Mouse (Mus musculus): ENCODE data around the gene Heatr5b. TPM values are rescaled to one million over a fixed set of nuclear protein-coding genes. Genes with fewer than 3 reads are reported as not detected.
"Not testable (repeated sequence)": the region's sequence is repeated elsewhere in the genome, so short reads cannot be mapped to it uniquely, and the experiment has no call there.

Heatr5b gene
- polyA plus RNA-seq, 1 experiment from 2014 or later = 23.1 TPM

DNA sequence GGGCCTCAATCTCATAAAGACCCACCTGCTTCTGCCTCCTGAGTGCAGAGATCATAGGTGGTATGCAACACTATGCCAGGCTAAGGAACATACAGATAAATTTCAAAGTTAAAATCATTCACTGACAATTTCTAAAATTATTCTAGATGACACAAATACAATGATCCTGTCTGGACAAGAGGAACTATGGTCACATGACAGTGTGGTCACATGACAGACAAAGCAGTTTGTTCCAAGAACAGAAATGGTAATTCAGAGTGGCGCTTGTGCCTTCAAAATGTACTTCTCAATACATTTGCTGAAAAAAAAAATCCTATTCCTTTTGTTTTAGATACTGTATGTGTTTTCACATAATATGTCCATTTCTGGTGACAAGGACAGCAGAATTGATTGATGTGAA lies 37.9 kb downstream of the Heatr5b start:
- no peaks in the 10 kb centered on the region for H3K4me1 ChIP-seq
- WGBS = 95% methylated on average over 1 of the region's 1 CpGs
- no peaks in the 10 kb centered on the region for H3K9me3 ChIP-seq
- H3K4me3 ChIP-seq = no peak overlapping the region
- H3K27ac ChIP-seq (replicated peaks) = no peak overlapping the region
- H3K9ac ChIP-seq (replicated peaks) = no peak overlapping the region
- H3K36me3 ChIP-seq = peaks cover 70% of the 10 kb centered on the region
- ATAC-seq (replicated peaks) = no peak
- no peak overlapping the region for H3K4me2 ChIP-seq (replicated peaks)
- H3K27me3 ChIP-seq = no peaks in the 10 kb centered on the region

DNA sequence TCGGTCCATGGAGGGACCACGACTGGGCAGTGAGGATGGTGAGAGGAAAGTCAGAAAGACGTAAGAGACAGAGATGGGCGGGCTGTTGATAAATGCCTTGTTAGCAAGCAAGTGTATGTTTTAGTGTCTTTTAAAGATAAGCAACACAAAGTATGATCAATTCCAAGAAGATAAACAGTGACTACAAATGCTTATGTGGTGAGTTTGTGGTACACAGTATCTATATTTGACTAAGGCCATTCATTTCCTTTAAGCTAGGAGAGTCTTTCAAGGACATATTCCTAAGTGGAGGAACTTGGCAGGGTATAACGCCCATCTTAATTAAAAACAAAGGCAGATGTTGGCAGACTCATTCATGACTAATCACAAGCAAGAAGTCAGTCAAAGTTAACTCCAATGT lies 40.8 kb downstream of the Heatr5b start:
- H3K4me1 ChIP-seq = no peaks in the 10 kb centered on the region
- no peak overlapping the region for H3K27ac ChIP-seq (replicated peaks)
- WGBS = 91% methylated on average over 5 of the region's 5 CpGs
- peaks cover 64% of the 10 kb centered on the region for H3K36me3 ChIP-seq
- H3K9me3 ChIP-seq = no peaks in the 10 kb centered on the region
- H3K4me3 ChIP-seq = no peak overlapping the region
- no peak for ATAC-seq (replicated peaks)
- H3K9ac ChIP-seq (replicated peaks) = no peak overlapping the region
- no peak overlapping the region for H3K4me2 ChIP-seq (replicated peaks)
- no peaks in the 10 kb centered on the region for H3K27me3 ChIP-seq

DNA sequence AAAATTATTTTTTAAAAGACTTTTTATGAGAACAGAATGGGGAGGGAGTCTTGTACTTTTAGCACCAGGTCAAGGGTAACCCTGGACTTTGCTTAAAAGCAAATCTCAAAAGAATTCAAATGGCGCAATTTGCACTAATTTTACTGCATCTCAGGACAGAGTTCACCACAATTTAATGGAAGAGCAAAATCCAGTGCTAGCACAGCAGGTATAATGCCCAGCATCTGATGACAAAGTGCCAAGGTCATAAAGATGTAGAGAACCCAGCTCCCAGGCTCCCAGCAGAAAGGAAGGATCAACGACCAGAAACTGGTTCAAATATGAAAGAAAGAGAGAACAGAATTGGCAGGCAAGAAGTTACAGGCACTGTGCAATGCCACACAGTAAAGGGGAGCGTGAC lies 43.0 kb downstream of the Heatr5b start:
- no peak for ATAC-seq (replicated peaks)
- no peaks in the 10 kb centered on the region for H3K9me3 ChIP-seq
- H3K9ac ChIP-seq (replicated peaks) = no peak overlapping the region
- H3K36me3 ChIP-seq = peaks cover 55% of the 10 kb centered on the region
- no peak overlapping the region for H3K4me3 ChIP-seq
- H3K27ac ChIP-seq (replicated peaks) = no peak overlapping the region
- H3K27me3 ChIP-seq = no peaks in the 10 kb centered on the region
- H3K4me2 ChIP-seq (replicated peaks) = no peak overlapping the region
- no peaks in the 10 kb centered on the region for H3K4me1 ChIP-seq
- WGBS = 83% methylated on average over 3 of the region's 3 CpGs

DNA sequence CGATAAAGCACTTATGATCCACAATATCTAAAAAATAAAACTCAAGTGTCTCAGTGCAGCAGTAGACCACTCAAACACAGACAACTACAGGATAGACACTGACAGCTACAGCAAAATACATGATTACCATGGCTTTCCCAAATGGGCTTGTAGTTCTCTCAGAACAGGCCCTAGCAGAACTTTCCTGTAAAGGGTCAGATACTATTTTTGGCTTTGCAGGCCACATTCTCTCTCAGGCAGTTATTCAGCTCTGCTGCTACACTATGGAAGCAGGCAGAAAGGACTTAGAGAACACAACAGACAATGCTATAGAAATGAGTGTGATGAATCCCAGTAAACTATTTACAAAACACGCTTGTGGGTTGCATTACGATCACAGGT lies 43.5 kb downstream of the Heatr5b start:
- Histone ChIP-seq H3K9me3 (no peaks in the 10 kb centered on the region), H3K9ac (replicated peaks) (no peak overlapping the region), H3K36me3 (peaks cover 52% of the 10 kb centered on the region), H3K4me3 (no peak overlapping the region), H3K27ac (replicated peaks) (no peak overlapping the region), H3K4me2 (replicated peaks) (no peak overlapping the region), H3K4me1 (no peaks in the 10 kb centered on the region), H3K27me3 (no peaks in the 10 kb centered on the region)
- 90% methylated on average over 3 of the region's 3 CpGs for WGBS
- no peak for ATAC-seq (replicated peaks)

DNA sequence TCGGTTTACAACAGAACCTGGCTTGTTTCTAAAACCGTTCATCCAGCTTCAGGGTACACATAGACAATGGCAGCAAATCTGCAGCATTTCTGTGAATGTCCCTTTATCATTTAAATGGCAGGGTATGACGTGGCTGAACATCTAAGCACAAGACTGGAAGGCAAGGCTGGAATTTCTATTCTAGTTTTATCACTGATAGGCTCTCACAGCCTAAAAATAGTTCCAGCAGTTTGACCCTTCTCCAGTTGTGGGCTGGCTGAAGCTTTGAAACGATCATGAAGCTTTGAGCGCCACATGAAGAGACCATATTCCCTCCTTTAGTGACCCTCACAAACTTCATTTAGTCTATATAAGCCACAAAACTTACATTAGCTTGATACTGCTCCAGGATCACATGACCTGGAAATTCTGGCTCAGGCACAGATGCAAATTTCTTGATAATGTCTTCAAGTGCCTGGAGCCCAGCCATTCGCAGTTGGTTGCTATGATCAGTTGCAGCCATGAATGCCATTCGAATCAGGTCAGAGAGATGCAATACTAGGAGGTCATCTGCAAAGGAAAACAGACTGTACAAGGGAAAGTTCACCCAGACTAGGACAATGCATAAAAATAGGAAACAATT lies 44.0 kb downstream of the Heatr5b start:
- no peaks in the 10 kb centered on the region for H3K9me3 ChIP-seq
- H3K9ac ChIP-seq (replicated peaks) = no peak overlapping the region
- WGBS = 71% methylated on average over 7 of the region's 7 CpGs
- peaks cover 48% of the 10 kb centered on the region for H3K36me3 ChIP-seq
- H3K4me1 ChIP-seq = no peaks in the 10 kb centered on the region
- no peak overlapping the region for H3K27ac ChIP-seq (replicated peaks)
- H3K27me3 ChIP-seq = no peaks in the 10 kb centered on the region
- H3K4me3 ChIP-seq = no peak overlapping the region
- ATAC-seq (replicated peaks) = no peak
- no peak overlapping the region for H3K4me2 ChIP-seq (replicated peaks)

DNA sequence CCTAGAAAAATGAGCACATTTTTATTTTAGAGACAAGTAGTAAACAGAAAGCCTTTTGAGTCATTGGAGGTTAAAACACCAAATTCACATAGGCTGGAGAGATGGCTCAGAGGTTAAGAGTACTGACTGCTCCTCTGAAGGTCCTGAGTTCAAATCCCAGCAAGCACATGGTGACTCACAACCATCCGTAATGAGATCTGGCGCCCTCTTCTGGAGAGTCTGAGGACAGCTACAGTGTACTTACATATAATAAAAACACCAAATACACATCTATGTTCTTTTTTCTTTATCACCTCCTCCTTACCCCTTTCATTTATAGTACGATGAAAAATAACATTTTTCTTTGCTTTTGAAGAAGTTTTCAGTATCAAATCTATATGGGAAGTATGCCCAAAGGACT lies 46.9 kb downstream of the Heatr5b start:
- H3K4me2 ChIP-seq (replicated peaks); H3K4me1 ChIP-seq: not testable (repeated sequence)
- 77% methylated on average over 3 of the region's 3 CpGs for WGBS

DNA sequence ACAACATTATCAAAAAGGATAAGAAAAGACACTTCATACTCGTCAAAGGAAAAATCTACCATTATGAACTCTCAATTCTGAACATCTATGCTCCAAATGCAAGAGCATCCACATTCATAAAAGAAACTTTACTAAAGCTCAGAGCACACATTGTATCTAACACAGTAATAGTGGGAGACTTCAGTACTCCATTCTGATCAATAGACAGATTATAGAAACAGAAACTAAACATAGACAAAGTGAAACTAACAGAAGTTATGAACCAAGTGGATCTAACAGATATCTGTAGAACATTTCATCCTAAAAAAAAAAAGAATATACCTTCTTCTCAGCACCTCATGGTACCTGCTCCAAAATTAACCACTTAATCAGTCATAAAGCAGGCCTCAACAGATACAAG lies 56.4 kb downstream of the Heatr5b start:
- H3K36me3 ChIP-seq = peaks cover 27% of the 10 kb centered on the region
- no peak for ATAC-seq (replicated peaks)

More for the DNA sequence above, 46.9 kb downstream of the Heatr5b start:
- not testable (repeated sequence) for H3K27ac ChIP-seq (replicated peaks); H3K9me3 ChIP-seq; H3K4me3 ChIP-seq; H3K9ac ChIP-seq (replicated peaks); H3K27me3 ChIP-seq; ATAC-seq (replicated peaks)
- H3K36me3 ChIP-seq = peaks cover 35% of the 10 kb centered on the region

DNA sequence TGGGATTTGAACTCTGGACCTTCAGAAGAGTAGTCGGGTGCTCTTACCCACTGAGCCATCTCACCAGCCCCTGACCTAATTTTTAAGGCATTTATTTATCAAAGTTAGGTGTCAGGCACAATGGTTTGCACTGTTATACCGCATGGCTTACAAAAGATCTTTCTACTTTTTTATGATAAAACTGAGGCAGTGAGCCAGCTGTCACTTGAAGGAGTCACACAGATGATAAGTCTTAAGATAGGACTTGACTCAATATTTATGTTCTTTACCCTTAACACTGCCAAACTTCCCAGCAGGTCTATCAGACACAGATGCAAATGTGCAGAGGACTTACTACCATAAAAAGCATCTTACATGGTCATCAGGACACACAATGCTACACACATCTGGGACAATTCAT lies 62.8 kb downstream of the Heatr5b start:
- no peaks in the 10 kb centered on the region for H3K4me1 ChIP-seq
- no peak overlapping the region for H3K27ac ChIP-seq (replicated peaks)
- no peak overlapping the region for H3K9ac ChIP-seq (replicated peaks)
- no peaks in the 10 kb centered on the region for H3K9me3 ChIP-seq
- H3K36me3 ChIP-seq = peaks cover 47% of the 10 kb centered on the region
- H3K4me3 ChIP-seq = no peak overlapping the region
- WGBS = 94% methylated on average over 2 of the region's 2 CpGs
- no peak overlapping the region for H3K4me2 ChIP-seq (replicated peaks)
- ATAC-seq (replicated peaks) = no peak
- H3K27me3 ChIP-seq = no peaks in the 10 kb centered on the region

More for the DNA sequence above, 56.4 kb downstream of the Heatr5b start:
- Histone ChIP-seq H3K27ac (replicated peaks) (no peak overlapping the region), H3K4me2 (replicated peaks) (no peak overlapping the region), H3K4me1 (no peaks in the 10 kb centered on the region), H3K9me3 (no peaks in the 10 kb centered on the region), H3K27me3 (no peaks in the 10 kb centered on the region), H3K4me3 (no peak overlapping the region), H3K9ac (replicated peaks) (no peak overlapping the region)
- WGBS = 98% methylated on average over 1 of the region's 1 CpGs

DNA sequence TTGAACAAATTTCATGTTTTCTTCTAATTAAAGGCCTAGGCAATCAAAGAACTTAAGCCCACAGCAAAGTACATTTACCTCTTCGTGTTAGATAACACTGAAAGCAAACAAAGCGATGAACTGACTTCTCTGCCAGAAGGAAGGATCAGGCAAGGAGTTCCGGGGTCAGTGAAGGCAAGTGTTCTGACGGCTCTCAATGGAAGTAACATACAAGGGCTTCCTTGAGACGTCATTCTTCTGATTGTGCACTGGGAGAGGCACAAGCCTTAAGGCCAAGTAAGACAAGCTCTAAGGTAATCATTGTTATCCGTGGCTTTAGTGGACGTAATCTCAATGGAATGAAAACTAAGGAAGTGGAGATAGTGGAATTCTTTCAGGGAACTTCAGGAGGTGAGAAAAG lies 64.2 kb downstream of the Heatr5b start:
- no peak for ATAC-seq (replicated peaks)
- 82% methylated on average over 7 of the region's 7 CpGs for WGBS
- Histone ChIP-seq H3K27me3 (no peaks in the 10 kb centered on the region), H3K9ac (replicated peaks) (no peak overlapping the region), H3K27ac (replicated peaks) (no peak overlapping the region), H3K4me2 (replicated peaks) (no peak overlapping the region), H3K4me1 (no peaks in the 10 kb centered on the region), H3K4me3 (no peak overlapping the region), H3K36me3 (peaks cover 52% of the 10 kb centered on the region), H3K9me3 (no peaks in the 10 kb centered on the region)

DNA sequence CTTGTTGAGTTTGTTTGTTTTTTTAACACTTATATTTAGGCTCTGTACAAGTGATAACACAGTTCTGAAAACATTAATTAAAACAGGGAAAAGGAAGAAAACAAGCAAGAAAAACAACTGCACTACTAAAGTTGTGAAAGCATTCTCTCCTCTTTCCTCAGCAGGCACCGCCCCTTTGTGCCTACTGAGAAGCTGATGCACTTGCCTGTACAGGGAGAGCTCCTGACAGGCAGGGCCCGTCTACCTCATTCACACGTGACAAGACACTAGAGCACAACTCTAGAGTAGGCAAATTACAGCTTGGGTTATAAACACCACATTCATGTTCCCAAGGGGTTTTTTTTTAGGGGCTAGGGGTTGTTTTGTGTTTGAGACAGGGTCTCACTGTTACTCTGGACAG lies 65.8 kb downstream of the Heatr5b start:
- ATAC-seq (replicated peaks) = no peak
- Histone ChIP-seq H3K36me3 (peaks cover 67% of the 10 kb centered on the region), H3K4me2 (replicated peaks) (no peak overlapping the region), H3K4me3 (no peak overlapping the region), H3K9me3 (no peaks in the 10 kb centered on the region), H3K27ac (replicated peaks) (no peak overlapping the region), H3K27me3 (no peaks in the 10 kb centered on the region), H3K4me1 (no peaks in the 10 kb centered on the region), H3K9ac (replicated peaks) (no peak overlapping the region)
- 85% methylated on average over 3 of the region's 3 CpGs for WGBS

DNA sequence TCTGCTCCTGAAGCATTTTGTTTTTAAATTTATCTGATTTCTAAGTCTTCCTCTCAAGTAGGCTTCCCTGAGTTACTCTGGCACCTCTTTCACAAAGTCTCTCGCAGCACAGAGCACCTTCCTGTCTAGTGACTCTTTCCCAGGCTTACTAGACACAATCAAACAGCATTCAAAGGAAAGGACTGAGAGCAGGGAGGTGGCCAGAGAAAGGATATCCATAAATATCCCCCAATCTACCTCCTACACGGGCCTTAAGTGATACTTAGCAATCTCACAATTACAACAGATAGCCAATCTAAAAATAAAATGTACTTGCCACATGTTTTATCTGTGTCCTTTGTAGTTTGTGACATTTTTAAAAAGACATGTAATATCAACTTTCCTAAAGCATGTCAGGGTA lies 66.2 kb downstream of the Heatr5b start:
- no peak overlapping the region for H3K27ac ChIP-seq (replicated peaks)
- H3K4me3 ChIP-seq = no peak overlapping the region
- no peak for ATAC-seq (replicated peaks)
- no peaks in the 10 kb centered on the region for H3K9me3 ChIP-seq
- 80% methylated on average over 2 of the region's 2 CpGs for WGBS
- no peak overlapping the region for H3K4me2 ChIP-seq (replicated peaks)
- no peak overlapping the region for H3K9ac ChIP-seq (replicated peaks)
- peaks cover 71% of the 10 kb centered on the region for H3K36me3 ChIP-seq
- H3K27me3 ChIP-seq = no peaks in the 10 kb centered on the region
- H3K4me1 ChIP-seq = no peaks in the 10 kb centered on the region

DNA sequence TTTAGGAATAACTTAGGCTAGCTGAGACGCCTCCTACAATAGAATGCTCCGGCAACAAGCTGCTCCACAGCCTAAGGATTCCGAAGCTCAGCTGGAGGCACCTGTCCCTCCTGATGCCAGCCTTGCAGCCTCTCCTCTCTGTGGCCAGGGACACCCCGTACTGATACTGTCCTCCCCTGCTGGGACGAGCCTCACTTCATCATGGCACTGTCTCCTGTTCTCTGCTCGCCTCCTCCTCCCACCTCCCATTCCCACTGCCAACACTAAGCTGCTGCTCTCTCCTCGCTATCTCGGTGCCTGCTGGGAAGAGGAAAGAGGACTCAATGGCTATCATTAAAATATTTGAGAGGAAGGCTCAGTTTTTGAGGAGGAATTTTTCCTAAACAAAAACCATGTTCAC lies 67.6 kb downstream of the Heatr5b start:
- 77% methylated on average over 8 of the region's 8 CpGs for WGBS
- H3K9me3 ChIP-seq = no peaks in the 10 kb centered on the region
- no peak overlapping the region for H3K9ac ChIP-seq (replicated peaks)
- H3K27ac ChIP-seq (replicated peaks) = no peak overlapping the region
- ATAC-seq (replicated peaks) = no peak
- H3K4me2 ChIP-seq (replicated peaks) = no peak overlapping the region
- H3K36me3 ChIP-seq = peaks cover 70% of the 10 kb centered on the region
- no peaks in the 10 kb centered on the region for H3K27me3 ChIP-seq
- no peaks in the 10 kb centered on the region for H3K4me1 ChIP-seq
- H3K4me3 ChIP-seq = no peak overlapping the region

DNA sequence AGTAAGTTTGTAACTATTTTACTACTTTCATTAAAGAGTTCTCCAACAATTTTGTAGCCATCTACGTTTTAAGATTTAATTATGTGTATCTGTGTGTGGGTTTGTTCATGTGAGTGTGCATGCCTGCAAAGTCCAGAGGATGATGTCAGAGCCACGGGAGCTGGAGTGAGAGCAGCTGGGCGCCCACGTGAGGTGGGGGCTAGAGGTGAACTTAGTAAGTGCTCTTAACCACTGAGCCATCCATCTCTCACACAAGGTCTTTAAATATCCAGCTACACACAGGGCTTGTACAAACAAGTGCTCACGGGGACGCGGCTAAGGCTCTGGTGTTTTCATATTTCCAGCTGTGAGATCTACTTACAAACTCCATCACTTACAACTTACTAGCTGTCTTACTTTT lies 69.1 kb downstream of the Heatr5b start:
- H3K9ac ChIP-seq (replicated peaks) = no peak overlapping the region
- 92% methylated on average over 7 of the region's 7 CpGs for whole genome bisulfite sequencing

More for the DNA sequence above, 69.1 kb downstream of the Heatr5b start:
- ATAC-seq (replicated peaks) = no peak
- no peak overlapping the region for H3K4me3 ChIP-seq
- no peaks in the 10 kb centered on the region for H3K4me1 ChIP-seq
- no peak overlapping the region for H3K4me2 ChIP-seq (replicated peaks)
- peaks cover 68% of the 10 kb centered on the region for H3K36me3 ChIP-seq
- H3K9me3 ChIP-seq = no peaks in the 10 kb centered on the region
- no peak overlapping the region for H3K27ac ChIP-seq (replicated peaks)
- no peaks in the 10 kb centered on the region for H3K27me3 ChIP-seq
